Mouse (Mus musculus): ENCODE results near the gene Ofcc1. TPM values are rescaled to one million over a fixed set of nuclear protein-coding genes. Genes with fewer than 3 reads are reported as not detected.

Gene Ofcc1
- not detected in 2 replicates for polyA plus RNA-seq (2012; ENCODE audit: low replicate concordance)

GRCm38 (mm10) chr13:40361288-40361687 is at the start of gene Ofcc1:
Gene Ofcc1, minus strand, starts transcription at chr13:40361450.

Data from hematopoietic multipotent progenitor cell, adult 10-12 weeks (in vitro differentiated cells).